ENCODE assay signal across 8 mouse cellular contexts in genomic region chr3:131019163-131019956, GRCm38 (mm10).
DNase-seq lines count a peak whose midpoint lies in the region; ATAC-seq and TF ChIP-seq lines count a peak whose summit lies in the region.

No protein-coding gene starts in this region.

- no peaks in the 10 kb centered on the region for H3K9me3 ChIP-seq in embryonic facial prominence, embryonic 12.5 days
- no peaks in the 10 kb centered on the region for H3K9me3 ChIP-seq in limb, embryonic 14.5 days (ENCODE audit: control insufficient read depth, low read length)
- no peaks in the 10 kb centered on the region for H3K9me3 ChIP-seq in midbrain, embryonic 16.5 days (replicated peaks; ENCODE audit: control insufficient read depth, low read length, poor library complexity, severe bottlenecking)

- no peak for ATAC-seq in embryonic facial prominence, embryonic 12.5 days (ENCODE audit: insufficient number of reproducible peaks, insufficient read depth, low FRiP score, low TSS enrichment)
- peak; percentile 75 for ATAC-seq in limb, embryonic 14.5 days (ENCODE audit: low FRiP score, low read depth)
- 0 out of 2 replicates have a peak, but pooled peaks have one; percentile 33 for ATAC-seq in midbrain, embryonic 16.5 days

- H3K9ac ChIP-seq in embryonic facial prominence, embryonic 12.5 days: peak overlapping the region; percentile 24; the same call in 1 of the 2 replicates
- peak overlapping the region; percentile 47 for H3K9ac ChIP-seq in limb, embryonic 14.5 days (ENCODE audit: low read depth, low read length, severe bottlenecking)
- H3K9ac ChIP-seq in midbrain, embryonic 16.5 days (ENCODE audit: low read depth, low read length): peak overlapping the region; percentile 15; the same call in 1 of the 2 replicates

- no peak for TF ChIP-seq POLR2A in limb, embryonic 14.5 days (IDR thresholded peaks at IDR 0.05; ENCODE audit: borderline replicate concordance, extremely low read depth, insufficient read depth, insufficient read length)

- H3K27ac ChIP-seq in embryonic facial prominence, embryonic 12.5 days: peak overlapping the region; percentile 42; the same call in 1 of the 2 replicates
- peak overlapping the region; percentile 43; the same call in 1 of the 2 replicates for H3K27ac ChIP-seq in limb, embryonic 14.5 days (replicated peaks; ENCODE audit: low read depth, low read length)
- H3K27ac ChIP-seq in midbrain, embryonic 16.5 days (ENCODE audit: low read length): 0 out of 2 replicates have a peak overlapping the region, but pooled peaks have one; percentile 2

- H3K27me3 ChIP-seq in embryonic facial prominence, embryonic 12.5 days: no peaks in the 10 kb centered on the region
- no peaks in the 10 kb centered on the region for H3K27me3 ChIP-seq in limb, embryonic 14.5 days (ENCODE audit: control insufficient read depth, insufficient read depth, low read length)
- no peaks in the 10 kb centered on the region for H3K27me3 ChIP-seq in midbrain, embryonic 16.5 days (ENCODE audit: control insufficient read depth, insufficient read depth, low read depth, low read length)

- H3K4me2 ChIP-seq in embryonic facial prominence, embryonic 12.5 days (replicated peaks): peak overlapping the region; percentile 48
- H3K4me2 ChIP-seq in limb, embryonic 14.5 days (replicated peaks; ENCODE audit: low read depth, low read length, severe bottlenecking): peak overlapping the region; percentile 44
- peak overlapping the region; percentile 27 for H3K4me2 ChIP-seq in midbrain, embryonic 16.5 days (ENCODE audit: low read length)

- peak; percentile 13 to 61 for DNase-seq in adrenal gland, adult (ENCODE audit: inconsistent age in 2 of 2, low spot score in 1 of 2)
- DNase-seq in adrenal gland, adult 8-10 months: no peak
- DNase-seq in heart, postnatal 4 days: peak; percentile 57
- DNase-seq in limb, embryonic 14.5 days (ENCODE audit: low spot score): peak; percentile 28
- DNase-seq in testis, postnatal 14 days (ENCODE audit: low spot score): peak; percentile 32
- DNase-seq in adipocyte (ENCODE audit: low spot score): no peak

- H3K36me3 ChIP-seq in embryonic facial prominence, embryonic 12.5 days: no peaks in the 10 kb centered on the region
- no peaks in the 10 kb centered on the region for H3K36me3 ChIP-seq in limb, embryonic 14.5 days (ENCODE audit: control insufficient read depth, insufficient read depth, low read length)
- no peaks in the 10 kb centered on the region for H3K36me3 ChIP-seq in midbrain, embryonic 16.5 days (ENCODE audit: control insufficient read depth, insufficient read depth, low read length)

- peaks cover 15% of the 10 kb centered on the region; the same call in 1 of the 2 replicates for H3K4me1 ChIP-seq in embryonic facial prominence, embryonic 12.5 days
- H3K4me1 ChIP-seq in limb, embryonic 14.5 days (ENCODE audit: control insufficient read depth, insufficient read depth, low read length): peaks cover 11% of the 10 kb centered on the region
- peaks cover 15% of the 10 kb centered on the region for H3K4me1 ChIP-seq in midbrain, embryonic 16.5 days (ENCODE audit: control insufficient read depth, insufficient read depth, low read length)

- WGBS in embryonic facial prominence, embryonic 12.5 days: 16% methylated on average over 23 of the region's 23 CpGs
- 21% methylated on average over 23 of the region's 23 CpGs for WGBS in limb, embryonic 14.5 days
- 14% methylated on average over 23 of the region's 23 CpGs for WGBS in midbrain, embryonic 16.5 days

- peak overlapping the region; percentile 18; the same call in 1 of the 2 replicates for H3K4me3 ChIP-seq in embryonic facial prominence, embryonic 12.5 days
- peak overlapping the region; percentile 26 for H3K4me3 ChIP-seq in limb, embryonic 14.5 days (replicated peaks; ENCODE audit: low read length)
- no peak overlapping the region for H3K4me3 ChIP-seq in midbrain, embryonic 16.5 days (ENCODE audit: low read depth, low read length)

Comparison
In these comparisons a context has a peak if more than half of its experiments do, and no peak if none do; other contexts are left out.
1. DNase-seq: peak in adrenal gland, adult (2 of 2), heart, postnatal 4 days (single experiment), limb, embryonic 14.5 days (single experiment) and testis, postnatal 14 days (single experiment); none in adrenal gland, adult 8-10 months (single experiment) and adipocyte (single experiment).
2. Peak in every context shown above with its lines, with median percentiles within 50 percentile points of each other: H3K27ac ChIP-seq, H3K4me2 ChIP-seq and H3K9ac ChIP-seq.